Mouse (Mus musculus) MEL (cell line): Measurements from ENCODE around the gene Pym1. TPM values are rescaled to one million over a fixed set of nuclear protein-coding genes. Genes with fewer than 3 reads are reported as not detected.

ENCODE experiments used
- DNase-seq: peaks from one replicate; pipeline ENCODE4 v3.0.0; 2011; ENCODE audit warnings: low read depth, low spot score
- H3K27ac ChIP-seq: 2 replicates; pipeline ENCODE4 v1.5.1; 2012; ENCODE audit warnings: low read depth, mild to moderate bottlenecking, control low read depth, low read length, moderate library complexity; ENCODE audit not compliant: control insufficient read depth
- H3K27me3 ChIP-seq, 2 experiments: fragments of 150-350 bp in 1 of 2; sonication (generic) in 1 of 2; 2 replicates each; pipeline ENCODE4 v1.6.1; 2012; ENCODE audit warnings: low read length in 2 of 2, mild to moderate bottlenecking in 2 of 2, improper control_type of control experiment in 1 of 2, moderate library complexity in 1 of 2; ENCODE audit not compliant: insufficient read depth in 2 of 2, control insufficient read depth in 1 of 2
- H3K36me3 ChIP-seq, 2 experiments: 2 replicates each; pipeline ENCODE4 v1.6.1; 2012 to 2014; ENCODE audit warnings: low read length in 2 of 2, improper control_type of control experiment in 1 of 2, inconsistent platforms in 1 of 2, mild to moderate bottlenecking in 1 of 2; ENCODE audit not compliant: insufficient read depth in 2 of 2, control insufficient read depth in 1 of 2
- H3K4me1 ChIP-seq, 2 experiments: fragments of 150-350 bp in 1 of 2; sonication (generic) in 1 of 2; 2 replicates each; pipeline ENCODE4 v1.6.1; 2012; ENCODE audit warnings: low read length in 2 of 2, improper control_type of control experiment in 1 of 2, mild to moderate bottlenecking in 1 of 2; ENCODE audit not compliant: insufficient read depth in 2 of 2, control insufficient read depth in 1 of 2
- H3K4me3 ChIP-seq, 2 experiments: fragments of 150-350 bp in 1 of 2; sonication (generic) in 1 of 2; 2 replicates each; pipeline ENCODE4 v1.5.1; 2012; ENCODE audit warnings: low read depth in 2 of 2, low read length in 2 of 2, mild to moderate bottlenecking in 2 of 2, moderate library complexity in 2 of 2, control low read depth in 1 of 2, improper control_type of control experiment in 1 of 2; ENCODE audit not compliant: control insufficient read depth in 1 of 2, insufficient read depth in 1 of 2
- H3K79me2 ChIP-seq: 2 replicates; pipeline ENCODE4 v1.6.1; 2012; ENCODE audit warnings: mild to moderate bottlenecking, low read length, moderate library complexity; ENCODE audit not compliant: control insufficient read depth, poor library complexity, insufficient read depth
- H3K9ac ChIP-seq: 2 replicates; pipeline ENCODE4 v1.6.1; 2012; ENCODE audit warnings: low read depth, mild to moderate bottlenecking, control low read depth, low read length, moderate library complexity; ENCODE audit not compliant: control insufficient read depth, poor library complexity, severe bottlenecking
- H3K9me3 ChIP-seq: fragments of 150-350 bp; sonication (generic); replicated peaks from 2 replicates; pipeline ENCODE4 v1.6.1; 2012; ENCODE audit warnings: mild to moderate bottlenecking, low read length, improper control_type of control experiment, moderate library complexity; ENCODE audit not compliant: insufficient read depth
- BHLHE40 ChIP-seq: IDR thresholded peaks from 2 replicates; pipeline ENCODE4 v1.6.1; 2012; ENCODE audit warnings: low read depth, mild to moderate bottlenecking, inconsistent platforms, low read length, improper control_type of control experiment, borderline replicate concordance
- E2F4 ChIP-seq: IDR thresholded peaks from 2 replicates; pipeline ENCODE4 v1.6.1; 2011; ENCODE audit warnings: low read depth, low read length, improper control_type of control experiment, borderline replicate concordance
- KAT2A ChIP-seq: conservative IDR thresholded peaks from 2 replicates; pipeline ENCODE4 v1.6.1; 2012; ENCODE audit warnings: low read depth, low read length, improper control_type of control experiment, inconsistent platforms
- MAFK ChIP-seq: IDR thresholded peaks from 2 replicates; pipeline ENCODE4 v1.6.1; 2011; ENCODE audit warnings: low read depth, mild to moderate bottlenecking, low read length, improper control_type of control experiment, borderline replicate concordance
- MAX ChIP-seq: IDR thresholded peaks from 2 replicates; pipeline ENCODE4 v1.6.1; 2011; ENCODE audit warnings: low read length, improper control_type of control experiment
- MEF2A ChIP-seq: IDR thresholded peaks from 2 replicates; pipeline ENCODE4 v1.6.1; 2014; ENCODE audit warnings: low read depth, mild to moderate bottlenecking, inconsistent platforms, low read length, improper control_type of control experiment; ENCODE audit not compliant: poor library complexity, insufficient replicate concordance, severe bottlenecking; ENCODE audit errors: extremely low read depth
- MXI1 ChIP-seq: IDR thresholded peaks from 2 replicates; pipeline ENCODE4 v1.6.1; 2011; ENCODE audit warnings: mild to moderate bottlenecking, low read depth, low read length, improper control_type of control experiment
- MYB ChIP-seq: IDR thresholded peaks from 2 replicates; pipeline ENCODE4 v1.6.1; 2011; ENCODE audit warnings: mild to moderate bottlenecking, low read depth, low read length, improper control_type of control experiment
- MYC ChIP-seq: IDR thresholded peaks from 2 replicates; pipeline ENCODE4 v1.6.1; 2011; ENCODE audit warnings: low read depth, mild to moderate bottlenecking, low read length, improper control_type of control experiment, moderate library complexity
- NRF1 ChIP-seq: IDR thresholded peaks from 2 replicates; pipeline ENCODE4 v1.6.1; 2014; ENCODE audit warnings: low read depth, mild to moderate bottlenecking, inconsistent platforms, low read length, improper control_type of control experiment, moderate library complexity; ENCODE audit not compliant: poor library complexity, insufficient read depth, severe bottlenecking
- POLR2A ChIP-seq, 2 experiments: IDR thresholded peaks; 2 replicates each; pipeline ENCODE4 v1.6.1; 2011 to 2012; ENCODE audit warnings: low read length in 2 of 2, mild to moderate bottlenecking in 2 of 2, control low read depth in 1 of 2, improper control_type of control experiment in 1 of 2, low read depth in 1 of 2, moderate library complexity in 1 of 2; ENCODE audit not compliant: control insufficient read depth in 1 of 2, insufficient read depth in 1 of 2, poor library complexity in 1 of 2
- POLR2AphosphoS5 ChIP-seq: IDR thresholded peaks from 2 replicates; pipeline ENCODE4 v1.6.1; 2012; ENCODE audit warnings: low read depth, borderline replicate concordance, mild to moderate bottlenecking, inconsistent platforms, low read length, moderate library complexity, mixed read lengths
- SIN3A ChIP-seq: IDR thresholded peaks from 2 replicates; pipeline ENCODE4 v1.6.1; 2012; ENCODE audit warnings: low read length, improper control_type of control experiment, inconsistent platforms
- TCF12 ChIP-seq: IDR thresholded peaks from 2 replicates; pipeline ENCODE4 v1.6.1; 2014; ENCODE audit warnings: low read depth, mild to moderate bottlenecking, inconsistent platforms, low read length, improper control_type of control experiment, moderate library complexity
- UBTF ChIP-seq: IDR thresholded peaks from 2 replicates; pipeline ENCODE4 v1.6.1; 2012; ENCODE audit warnings: low read depth, mild to moderate bottlenecking, inconsistent platforms, low read length, improper control_type of control experiment, moderate library complexity, borderline replicate concordance; ENCODE audit not compliant: insufficient read depth
- USF1 ChIP-seq: IDR thresholded peaks from 2 replicates; pipeline ENCODE4 v1.6.1; 2014; ENCODE audit warnings: low read depth, mild to moderate bottlenecking, inconsistent platforms, low read length, improper control_type of control experiment, moderate library complexity
- ZKSCAN1 ChIP-seq: IDR thresholded peaks from 2 replicates; pipeline ENCODE4 v1.6.1; 2012; ENCODE audit warnings: low read depth, mild to moderate bottlenecking, inconsistent platforms, low read length, improper control_type of control experiment, moderate library complexity
- polyA plus RNA-seq, 2 experiments: library from polyadenylated mRNA; stranded (reverse) in 1 of 2; unstranded in 1 of 2; fragments of >175 nt in 1 of 2; fragments of >200 nt in 1 of 2; gene quantifications; 2 replicates each; pipeline versions ENCODE4 v1.2.1 to v1.2.4; 2012; ENCODE audit warnings: low replicate concordance in 2 of 2, low read depth in 1 of 2; ENCODE audit not compliant: insufficient read length in 2 of 2, insufficient read depth in 1 of 2, missing spikeins in 1 of 2
- total RNA-seq: library from RNA; depleted of rRNA; stranded (reverse); fragments of 300-350 nt; gene quantifications from 2 replicates; pipeline ENCODE4 v1.2.3, GENCODE M21; 2012

The Pym1 gene
- total and polyA plus RNA-seq, 3 experiments: 77.4 to 107 TPM; not detected in 1

DNA sequence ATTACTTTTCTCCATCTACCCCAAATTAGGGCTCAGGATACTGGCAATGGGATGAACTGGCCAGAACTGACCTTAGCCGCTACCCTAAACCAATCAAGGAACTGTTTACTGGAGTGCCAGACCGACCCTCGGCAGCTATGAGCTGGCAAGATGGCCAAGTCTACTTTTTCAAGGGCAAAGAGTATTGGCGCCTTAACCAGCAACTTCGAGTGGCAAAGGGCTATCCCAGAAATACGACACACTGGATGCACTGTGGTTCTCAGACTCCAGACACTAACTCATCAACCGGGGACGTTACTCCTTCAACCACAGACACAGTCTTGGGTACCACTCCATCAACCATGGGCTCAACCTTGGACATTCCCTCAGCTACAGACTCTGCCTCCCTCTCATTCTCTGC lies 51.0 kb downstream of the Pym1 start:
- no peak overlapping the region for H3K4me3 ChIP-seq
- H3K27ac ChIP-seq: no peak overlapping the region
- H3K27me3 ChIP-seq: no peaks in the 10 kb centered on the region
- no peaks in the 10 kb centered on the region for H3K79me2 ChIP-seq
- no peak for DNase-seq
- TF ChIP-seq NRF1 (no peak), MAFK (no peak), TCF12 (no peak), UBTF (no peak), MAX (no peak), MYB (no peak), MEF2A (no peak), MXI1 (no peak), E2F4 (no peak), SIN3A (no peak), POLR2A (IDR thresholded peaks at IDR 0.05; ENCODE audit: control insufficient read depth in 1 of 2, insufficient read depth in 1 of 2, low read depth in 1 of 2, low read length in 2 of 2, poor library complexity in 1 of 2) (no peak), KAT2A (no peak)
- peaks cover 0 to 4% of the 10 kb centered on the region in 2 experiments; a peak in 1 of 4 replicates for H3K4me1 ChIP-seq
- no peaks in the 10 kb centered on the region for H3K9me3 ChIP-seq
- no peaks in the 10 kb centered on the region for H3K36me3 ChIP-seq
- no peak overlapping the region for H3K9ac ChIP-seq

DNA sequence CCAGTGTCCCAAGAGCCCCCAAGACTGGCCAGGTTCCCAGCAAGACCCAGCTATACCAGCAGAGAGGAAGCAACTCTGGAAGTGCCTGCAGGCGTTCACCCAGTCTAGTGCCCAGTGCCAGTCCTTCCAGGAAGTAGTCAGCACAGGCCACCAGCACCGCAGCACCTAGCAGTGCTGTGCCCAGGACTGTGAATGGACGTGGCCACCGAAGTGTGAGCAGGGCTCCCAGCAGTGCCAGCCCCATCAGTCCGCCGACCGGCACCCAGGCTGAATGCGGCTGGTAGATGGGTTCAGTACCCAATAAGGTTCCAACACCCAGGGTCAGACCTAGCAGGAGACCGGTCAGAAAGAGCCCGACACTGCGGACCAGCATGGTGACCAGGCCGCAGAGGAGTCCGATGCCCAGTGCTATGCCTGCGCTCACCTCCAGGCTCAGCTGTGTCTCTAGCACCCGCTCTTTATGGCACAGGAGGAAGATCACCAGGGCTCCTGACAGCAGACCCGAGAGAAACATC lies 54.3 kb downstream of the Pym1 start:
- H3K9me3 ChIP-seq: no peaks in the 10 kb centered on the region
- H3K4me3 ChIP-seq: no peak overlapping the region
- H3K27ac ChIP-seq: no peak overlapping the region
- H3K79me2 ChIP-seq: peaks cover 16% of the 10 kb centered on the region
- peaks cover 0 to 5% of the 10 kb centered on the region in 2 experiments; a peak in 3 of 4 replicates for H3K4me1 ChIP-seq
- H3K36me3 ChIP-seq: no peaks in the 10 kb centered on the region; a peak in 1 of 4 replicates
- H3K27me3 ChIP-seq: no peaks in the 10 kb centered on the region
- TF ChIP-seq MEF2A (no peak), MXI1 (no peak), BHLHE40 (no peak), MYC (no peak), ZKSCAN1 (no peak), USF1 (no peak), POLR2AphosphoS5 (no peak)
- no peak for DNase-seq
- H3K9ac ChIP-seq: no peak overlapping the region
